Mouse (Mus musculus) cerebellum, adult 2 months (tissue): ENCODE measurements around the gene Cnot3. TPM values are rescaled to one million over a fixed set of nuclear protein-coding genes. Genes with fewer than 3 reads are reported as not detected.
"Not testable (repeated sequence)": the region's sequence is repeated elsewhere in the genome, so short reads cannot be mapped to it uniquely, and the experiment has no call there.

Source experiments
- DNase-seq, 2 experiments: peaks; one replicate each; pipeline ENCODE4 v3.0.0; 2021
- H3K27ac ChIP-seq: fragments of 200-500 bp; 2 replicates; pipeline ENCODE4 v1.5.1; 2012; ENCODE audit warnings: low read length, control low read depth, inconsistent platforms; ENCODE audit not compliant: insufficient read depth
- H3K27me3 ChIP-seq: fragments of 200-500 bp; 2 replicates; pipeline ENCODE4 v1.6.1; 2012; ENCODE audit warnings: inconsistent platforms, mild to moderate bottlenecking, low read length, moderate library complexity; ENCODE audit not compliant: control insufficient read depth, insufficient read depth
- H3K4me1 ChIP-seq: fragments of 200-500 bp; 2 replicates; pipeline ENCODE4 v1.6.1; 2011; ENCODE audit warnings: low read length; ENCODE audit not compliant: control insufficient read depth, insufficient read depth
- H3K4me3 ChIP-seq: fragments of 200-500 bp; replicated peaks from 2 replicates; pipeline ENCODE3; 2011; ENCODE audit warnings: mild to moderate bottlenecking, low read depth, low read length, control low read depth; ENCODE audit not compliant: insufficient read depth
- CTCF ChIP-seq: fragments of 200-500 bp; IDR thresholded peaks from 2 replicates; pipeline ENCODE4 v1.5.1; 2011; ENCODE audit warnings: low read depth, mild to moderate bottlenecking, control low read depth, low read length, moderate library complexity, borderline replicate concordance; ENCODE audit not compliant: insufficient read depth
- POLR2A ChIP-seq: fragments of 200-500 bp; IDR thresholded peaks from 2 replicates; pipeline ENCODE4 v1.6.1; 2011; ENCODE audit warnings: low read length, control low read depth, borderline replicate concordance; ENCODE audit not compliant: insufficient read depth
- WGBS: fragments of 180-500 bp; shearing (Covaris S2); methylation state at CpG from one replicate; pipeline ENCODE4 v1.1.7; 2018; 5-methylcytosine and 5-hydroxymethylcytosine counted together
- polyA plus RNA-seq: library from polyadenylated mRNA; depleted of rRNA; stranded (reverse); fragments of >200 nt; gene quantifications from 2 replicates; pipeline ENCODE4 v1.2.3, GENCODE M21; 2012

Gene Cnot3
- polyA plus RNA-seq, 1 experiment = 60.9 TPM

DNA sequence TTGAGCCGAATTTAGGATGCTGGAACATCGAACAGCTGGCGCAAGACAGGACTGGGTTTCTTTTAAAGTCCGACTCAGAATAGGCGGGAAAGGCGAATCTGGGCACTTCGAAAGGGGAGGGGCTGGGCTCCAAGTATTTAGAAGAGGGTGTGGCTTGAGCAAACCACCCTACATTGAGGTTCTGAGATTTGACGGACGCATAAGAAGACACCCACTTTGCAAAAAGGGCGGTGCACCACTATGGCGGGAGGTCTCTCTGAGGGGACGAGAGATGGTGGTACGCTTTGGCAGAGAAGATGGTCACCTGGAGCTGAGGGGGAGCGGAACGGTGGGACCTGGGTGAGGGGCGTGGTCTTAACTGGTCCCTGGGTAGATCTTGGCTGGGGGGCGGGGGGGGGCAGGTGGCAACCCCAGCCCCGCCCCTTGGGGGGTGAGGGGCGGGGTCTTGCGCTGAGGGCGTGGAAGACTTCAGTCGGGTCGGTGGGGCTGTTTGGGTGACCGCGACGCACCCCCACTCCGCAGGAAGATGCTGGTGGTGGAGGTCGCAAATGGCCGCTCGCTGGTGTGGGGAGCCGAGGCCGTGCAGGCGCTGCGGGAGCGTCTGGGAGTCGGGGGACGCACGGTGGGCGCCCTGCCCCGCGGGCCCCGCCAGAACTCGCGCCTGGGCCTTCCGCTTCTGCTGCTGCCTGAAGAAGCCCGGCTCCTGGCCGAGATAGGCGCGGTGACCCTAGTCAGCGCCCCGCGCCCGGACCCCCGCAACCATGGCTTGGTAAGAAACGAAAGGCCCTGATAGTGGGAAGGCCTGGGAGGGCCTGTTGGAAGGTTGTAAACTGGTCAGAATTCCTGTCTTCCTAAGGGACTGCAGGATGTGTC is 49.2 kb downstream of the Cnot3 start:
- Histone ChIP-seq H3K4me1 (no peaks in the 10 kb centered on the region), H3K27ac (peak overlapping the region; percentile 63), H3K27me3 (no peaks in the 10 kb centered on the region), H3K4me3 (peak overlapping the region; percentile 86)
- WGBS = under 1% methylated on average over 55 of the region's 55 CpGs
- TF ChIP-seq POLR2A (no peak), CTCF (no peak)
- peak; percentile 49 to 51 for DNase-seq

GRCm38 (mm10) chr7:3694949-3695305 is 49.9 kb downstream of the Cnot3 start:
- H3K4me1 ChIP-seq, H3K27ac ChIP-seq, H3K27me3 ChIP-seq: not testable (repeated sequence)
- peak overlapping the region; percentile 49 for H3K4me3 ChIP-seq
- DNase-seq = peak in 1 of 2 experiments; percentile 47
- WGBS = 3% methylated on average over 9 of the region's 9 CpGs

- H3K27me3 ChIP-seq = no peaks in the 10 kb centered on the region
- no peak overlapping the region for H3K4me3 ChIP-seq
- DNase-seq = no peak
- TF ChIP-seq CTCF (no peak), POLR2A (no peak)
- H3K4me1 ChIP-seq = no peaks in the 10 kb centered on the region
- H3K27ac ChIP-seq = no peak overlapping the region
- WGBS = 93% methylated on average over 6 of the region's 6 CpGs
Observed at GRCm38 (mm10) chr7:3698471-3698870, 53.4 kb downstream of the Cnot3 start.

- TF ChIP-seq CTCF (no peak), POLR2A (no peak)
- 23% methylated on average over 6 of the region's 6 CpGs for WGBS
- no peak for DNase-seq
Observed at GRCm38 (mm10) chr7:3703148-3703878, 58.2 kb downstream of the Cnot3 start.

DNA sequence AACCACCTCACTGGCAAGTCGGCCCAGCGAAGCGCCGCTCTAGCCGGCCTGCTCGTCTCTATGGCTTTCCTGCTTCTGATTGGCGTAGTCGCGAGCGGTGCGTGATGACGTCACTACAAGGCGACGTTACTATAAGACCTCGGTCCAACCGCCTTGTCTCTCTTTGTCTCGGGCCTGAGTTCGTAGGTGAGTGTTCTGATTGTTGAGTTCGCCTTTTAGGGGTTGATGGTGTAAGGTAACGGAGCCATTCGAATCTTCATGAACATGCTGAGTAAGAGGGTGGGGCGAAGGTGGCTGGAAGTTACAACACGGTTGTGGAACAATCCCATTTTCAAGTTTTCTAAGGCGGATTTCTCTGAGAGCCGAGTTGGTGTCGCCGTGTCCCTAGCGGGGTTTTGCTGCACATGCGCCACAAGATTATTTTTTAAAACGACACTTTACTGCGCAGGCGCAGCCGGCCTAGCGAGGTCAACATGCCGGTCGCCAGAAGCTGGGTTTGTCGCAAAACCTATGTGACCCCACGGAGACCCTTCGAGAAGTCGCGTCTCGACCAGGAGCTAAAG is 58.9 kb downstream of the Cnot3 start, which contains the start of gene Rps9:
Rps9 (plus strand) TSS at position 115 of the 563 bp plus-strand sequence.
- no peaks in the 10 kb centered on the region for H3K27me3 ChIP-seq
- under 1% methylated on average over 42 of the region's 42 CpGs for WGBS
- H3K27ac ChIP-seq = peak within 1 kb of the TSS; percentile 82
- DNase-seq = peak; percentile 97 to 98
- 0 out of 2 replicates have a peak, but pooled peaks have one; percentile 27 for TF ChIP-seq CTCF
- TF ChIP-seq POLR2A = peak; percentile 99
- H3K4me3 ChIP-seq = peak within 1 kb of the TSS; percentile 87
- peaks cover 8% of the 10 kb centered on the region for H3K4me1 ChIP-seq

More at GRCm38 (mm10) chr7:3703148-3703878, 58.2 kb downstream of the Cnot3 start:
- Histone ChIP-seq H3K4me1 (peaks cover 8% of the 10 kb centered on the region), H3K27ac (peak overlapping the region; percentile 43), H3K27me3 (no peaks in the 10 kb centered on the region), H3K4me3 (peak overlapping the region; percentile 87)

- peaks cover 8% of the 10 kb centered on the region for H3K4me1 ChIP-seq
- no peaks in the 10 kb centered on the region for H3K27me3 ChIP-seq
- H3K27ac ChIP-seq = peak overlapping the region; percentile 82; the same call in 1 of the 2 replicates
- peak overlapping the region; percentile 87 for H3K4me3 ChIP-seq
- WGBS = under 1% methylated on average over 20 of the region's 20 CpGs
- no peak for TF ChIP-seq CTCF
- TF ChIP-seq POLR2A = no peak
- no peak for DNase-seq
Observed at GRCm38 (mm10) chr7:3704475-3704874, 59.4 kb downstream of the Cnot3 start.

GRCm38 (mm10) chr7:3705461-3705860 is 60.4 kb downstream of the Cnot3 start:
- not testable (repeated sequence) for H3K27ac ChIP-seq, H3K4me1 ChIP-seq, H3K27me3 ChIP-seq, DNase-seq
- WGBS = 7% methylated on average over 7 of the region's 7 CpGs
- H3K4me3 ChIP-seq = peak overlapping the region; percentile 31

GRCm38 (mm10) chr7:3705911-3706310 is 60.8 kb downstream of the Cnot3 start:
- H3K27ac ChIP-seq = no peak overlapping the region
- peak overlapping the region; percentile 0 for H3K4me3 ChIP-seq
- H3K27me3 ChIP-seq = no peaks in the 10 kb centered on the region
- TF ChIP-seq POLR2A (no peak), CTCF (no peak)
- DNase-seq = no peak
- peaks cover 8% of the 10 kb centered on the region for H3K4me1 ChIP-seq
- WGBS = 19% methylated on average over 6 of the region's 6 CpGs
